Mouse (Mus musculus) MEL (cell line): Measurements from ENCODE around the gene Kcmf1. TPM values are rescaled to one million over a fixed set of nuclear protein-coding genes. Genes with fewer than 3 reads are reported as not detected.
A peak's percentile ranks its signal among the peaks of the same experiment; 100 is the strongest.

ENCODE experiments used
- DNase-seq: peaks from one replicate; pipeline ENCODE4 v3.0.0; 2011; ENCODE audit warnings: low read depth, low spot score
- H3K27ac ChIP-seq: 2 replicates; pipeline ENCODE4 v1.5.1; 2012; ENCODE audit warnings: low read depth, mild to moderate bottlenecking, control low read depth, low read length, moderate library complexity; ENCODE audit not compliant: control insufficient read depth
- H3K27me3 ChIP-seq, 2 experiments: fragments of 150-350 bp in 1 of 2; sonication (generic) in 1 of 2; 2 replicates each; pipeline ENCODE4 v1.6.1; 2012; ENCODE audit warnings: low read length in 2 of 2, mild to moderate bottlenecking in 2 of 2, improper control_type of control experiment in 1 of 2, moderate library complexity in 1 of 2; ENCODE audit not compliant: insufficient read depth in 2 of 2, control insufficient read depth in 1 of 2
- H3K36me3 ChIP-seq, 2 experiments: 2 replicates each; pipeline ENCODE4 v1.6.1; 2012 to 2014; ENCODE audit warnings: low read length in 2 of 2, improper control_type of control experiment in 1 of 2, inconsistent platforms in 1 of 2, mild to moderate bottlenecking in 1 of 2; ENCODE audit not compliant: insufficient read depth in 2 of 2, control insufficient read depth in 1 of 2
- H3K4me1 ChIP-seq, 2 experiments: fragments of 150-350 bp in 1 of 2; sonication (generic) in 1 of 2; 2 replicates each; pipeline ENCODE4 v1.6.1; 2012; ENCODE audit warnings: low read length in 2 of 2, improper control_type of control experiment in 1 of 2, mild to moderate bottlenecking in 1 of 2; ENCODE audit not compliant: insufficient read depth in 2 of 2, control insufficient read depth in 1 of 2
- H3K4me3 ChIP-seq, 2 experiments: fragments of 150-350 bp in 1 of 2; sonication (generic) in 1 of 2; 2 replicates each; pipeline ENCODE4 v1.5.1; 2012; ENCODE audit warnings: low read depth in 2 of 2, low read length in 2 of 2, mild to moderate bottlenecking in 2 of 2, moderate library complexity in 2 of 2, control low read depth in 1 of 2, improper control_type of control experiment in 1 of 2; ENCODE audit not compliant: control insufficient read depth in 1 of 2, insufficient read depth in 1 of 2
- H3K79me2 ChIP-seq: 2 replicates; pipeline ENCODE4 v1.6.1; 2012; ENCODE audit warnings: mild to moderate bottlenecking, low read length, moderate library complexity; ENCODE audit not compliant: control insufficient read depth, poor library complexity, insufficient read depth
- H3K9ac ChIP-seq: 2 replicates; pipeline ENCODE4 v1.6.1; 2012; ENCODE audit warnings: low read depth, mild to moderate bottlenecking, control low read depth, low read length, moderate library complexity; ENCODE audit not compliant: control insufficient read depth, poor library complexity, severe bottlenecking
- H3K9me3 ChIP-seq: fragments of 150-350 bp; sonication (generic); replicated peaks from 2 replicates; pipeline ENCODE4 v1.6.1; 2012; ENCODE audit warnings: mild to moderate bottlenecking, low read length, improper control_type of control experiment, moderate library complexity; ENCODE audit not compliant: insufficient read depth
- BHLHE40 ChIP-seq: IDR thresholded peaks from 2 replicates; pipeline ENCODE4 v1.6.1; 2012; ENCODE audit warnings: low read depth, mild to moderate bottlenecking, inconsistent platforms, low read length, improper control_type of control experiment, borderline replicate concordance
- CHD1 ChIP-seq: IDR thresholded peaks from 2 replicates; pipeline ENCODE4 v1.6.1; 2012; ENCODE audit warnings: low read depth, mild to moderate bottlenecking, inconsistent platforms, low read length, improper control_type of control experiment
- CHD2 ChIP-seq: IDR thresholded peaks from 2 replicates; pipeline ENCODE4 v1.6.1; 2011; ENCODE audit warnings: low read length, improper control_type of control experiment
- CTCF ChIP-seq, 3 experiments: IDR thresholded peaks in 2 of 3; conservative IDR thresholded peaks in 1 of 3; 2 replicates each; pipeline ENCODE4 v1.5.1; 2011 to 2012; ENCODE audit warnings: low read length in 3 of 3, low read depth in 2 of 3, mild to moderate bottlenecking in 2 of 3, improper control_type of control experiment in 1 of 3, inconsistent platforms in 1 of 3, mixed read lengths in 1 of 3, moderate library complexity in 1 of 3; ENCODE audit not compliant: control insufficient read depth in 1 of 3, insufficient read depth in 1 of 3, poor library complexity in 1 of 3, severe bottlenecking in 1 of 3
- E2F4 ChIP-seq: IDR thresholded peaks from 2 replicates; pipeline ENCODE4 v1.6.1; 2011; ENCODE audit warnings: low read depth, low read length, improper control_type of control experiment, borderline replicate concordance
- EP300 ChIP-seq, 2 experiments: IDR thresholded peaks; 2 replicates each; pipeline ENCODE4 v1.6.1; 2011; ENCODE audit warnings: improper control_type of control experiment in 2 of 2, low read length in 2 of 2, low read depth in 1 of 2, mild to moderate bottlenecking in 1 of 2
- ETS1 ChIP-seq: IDR thresholded peaks from 2 replicates; pipeline ENCODE4 v1.6.1; 2012; ENCODE audit warnings: low read depth, mild to moderate bottlenecking, inconsistent platforms, low read length, improper control_type of control experiment, moderate library complexity
- GABPA ChIP-seq: IDR thresholded peaks from 2 replicates; pipeline ENCODE4 v1.6.1; 2012; ENCODE audit warnings: low read depth, mild to moderate bottlenecking, inconsistent platforms, low read length, improper control_type of control experiment, moderate library complexity
- JUND ChIP-seq: IDR thresholded peaks from 2 replicates; pipeline ENCODE4 v1.6.1; 2011; ENCODE audit warnings: low read depth, mild to moderate bottlenecking, improper control_type of control experiment, low read length
- MAX ChIP-seq: IDR thresholded peaks from 2 replicates; pipeline ENCODE4 v1.6.1; 2011; ENCODE audit warnings: low read length, improper control_type of control experiment
- MYB ChIP-seq: IDR thresholded peaks from 2 replicates; pipeline ENCODE4 v1.6.1; 2011; ENCODE audit warnings: mild to moderate bottlenecking, low read depth, low read length, improper control_type of control experiment
- MYC ChIP-seq: IDR thresholded peaks from 2 replicates; pipeline ENCODE4 v1.6.1; 2011; ENCODE audit warnings: low read depth, mild to moderate bottlenecking, low read length, improper control_type of control experiment, moderate library complexity
- NRF1 ChIP-seq: IDR thresholded peaks from 2 replicates; pipeline ENCODE4 v1.6.1; 2014; ENCODE audit warnings: low read depth, mild to moderate bottlenecking, inconsistent platforms, low read length, improper control_type of control experiment, moderate library complexity; ENCODE audit not compliant: poor library complexity, insufficient read depth, severe bottlenecking
- POLR2A ChIP-seq, 2 experiments: IDR thresholded peaks; 2 replicates each; pipeline ENCODE4 v1.6.1; 2011 to 2012; ENCODE audit warnings: low read length in 2 of 2, mild to moderate bottlenecking in 2 of 2, control low read depth in 1 of 2, improper control_type of control experiment in 1 of 2, low read depth in 1 of 2, moderate library complexity in 1 of 2; ENCODE audit not compliant: control insufficient read depth in 1 of 2, insufficient read depth in 1 of 2, poor library complexity in 1 of 2
- POLR2AphosphoS2 ChIP-seq: IDR thresholded peaks from 2 replicates; pipeline ENCODE4 v1.6.1; 2011; ENCODE audit warnings: low read length, improper control_type of control experiment
- RAD21 ChIP-seq: IDR thresholded peaks from 2 replicates; pipeline ENCODE4 v1.6.1; 2011; ENCODE audit warnings: mild to moderate bottlenecking, low read depth, low read length, improper control_type of control experiment
- SIN3A ChIP-seq: IDR thresholded peaks from 2 replicates; pipeline ENCODE4 v1.6.1; 2012; ENCODE audit warnings: low read length, improper control_type of control experiment, inconsistent platforms
- SMC3 ChIP-seq: IDR thresholded peaks from 2 replicates; pipeline ENCODE4 v1.6.1; 2011; ENCODE audit warnings: low read depth, low read length, improper control_type of control experiment
- TAL1 ChIP-seq: IDR thresholded peaks from 2 replicates; pipeline ENCODE4 v1.6.1; 2012; ENCODE audit warnings: mild to moderate bottlenecking, inconsistent platforms, low read length, moderate library complexity, mixed read lengths
- TBP ChIP-seq: IDR thresholded peaks from 2 replicates; pipeline ENCODE4 v1.8.0; 2011; ENCODE audit warnings: low read depth, low read length, improper control_type of control experiment
- UBTF ChIP-seq: IDR thresholded peaks from 2 replicates; pipeline ENCODE4 v1.6.1; 2012; ENCODE audit warnings: low read depth, mild to moderate bottlenecking, inconsistent platforms, low read length, improper control_type of control experiment, moderate library complexity, borderline replicate concordance; ENCODE audit not compliant: insufficient read depth
- USF2 ChIP-seq, 2 experiments: IDR thresholded peaks; 2 replicates each; pipeline ENCODE4 v1.6.1; 2011 to 2012; ENCODE audit warnings: improper control_type of control experiment in 2 of 2, low read length in 2 of 2, borderline replicate concordance in 1 of 2, inconsistent platforms in 1 of 2, low read depth in 1 of 2, mild to moderate bottlenecking in 1 of 2; ENCODE audit not compliant: insufficient read depth in 1 of 2
- ZC3H11A ChIP-seq: IDR thresholded peaks from 2 replicates; pipeline ENCODE4 v1.6.1; 2012; ENCODE audit warnings: low read depth, mild to moderate bottlenecking, inconsistent platforms, low read length, improper control_type of control experiment
- ZKSCAN1 ChIP-seq: IDR thresholded peaks from 2 replicates; pipeline ENCODE4 v1.6.1; 2012; ENCODE audit warnings: low read depth, mild to moderate bottlenecking, inconsistent platforms, low read length, improper control_type of control experiment, moderate library complexity
- ZMIZ1 ChIP-seq: IDR thresholded peaks from 2 replicates; pipeline ENCODE4 v1.6.1; 2012; ENCODE audit warnings: low read depth, mild to moderate bottlenecking, inconsistent platforms, low read length, improper control_type of control experiment, moderate library complexity
- ZNF384 ChIP-seq: IDR thresholded peaks from 2 replicates; pipeline ENCODE4 v1.6.1; 2012; ENCODE audit warnings: low read depth, mild to moderate bottlenecking, inconsistent platforms, low read length, improper control_type of control experiment
- polyA plus RNA-seq, 2 experiments: library from polyadenylated mRNA; stranded (reverse) in 1 of 2; unstranded in 1 of 2; fragments of >175 nt in 1 of 2; fragments of >200 nt in 1 of 2; gene quantifications; 2 replicates each; pipeline versions ENCODE4 v1.2.1 to v1.2.4; 2012; ENCODE audit warnings: low replicate concordance in 2 of 2, low read depth in 1 of 2; ENCODE audit not compliant: insufficient read length in 2 of 2, insufficient read depth in 1 of 2, missing spikeins in 1 of 2
- total RNA-seq: library from RNA; depleted of rRNA; stranded (reverse); fragments of 300-350 nt; gene quantifications from 2 replicates; pipeline ENCODE4 v1.2.3, GENCODE M21; 2012

Gene Kcmf1
- total and polyA plus RNA-seq, 3 experiments: 77.0 to 195 (median 133) TPM

- H3K27ac ChIP-seq: no peak overlapping the region
- no peak overlapping the region for H3K9ac ChIP-seq
- H3K36me3 ChIP-seq: no peaks in the 10 kb centered on the region
- H3K27me3 ChIP-seq: no peaks in the 10 kb centered on the region
- peak; percentile 22 for DNase-seq
- TF ChIP-seq ETS1 (no peak), EP300 (IDR thresholded peaks at IDR 0.05; ENCODE audit: low read depth in 1 of 2, low read length in 2 of 2) (no peak), CTCF (IDR thresholded peaks at IDR 0.05 in 2 of 3, conservative IDR thresholded peaks at IDR 0.05 in 1 of 3; ENCODE audit: control insufficient read depth in 1 of 3, insufficient read depth in 1 of 3, low read depth in 2 of 3, low read length in 3 of 3, poor library complexity in 1 of 3, severe bottlenecking in 1 of 3) (peak in 2 of 3 experiments; percentile 22 to 46; a peak in 3 of 6 replicates), E2F4 (no peak), SMC3 (peak; percentile 18; the same call in 1 of the 2 replicates), GABPA (no peak), ZNF384 (peak; percentile 81), TAL1 (no peak), MAX (no peak), CHD2 (no peak), UBTF (no peak), CHD1 (no peak), POLR2A (IDR thresholded peaks at IDR 0.05; ENCODE audit: control insufficient read depth in 1 of 2, insufficient read depth in 1 of 2, low read depth in 1 of 2, low read length in 2 of 2, poor library complexity in 1 of 2) (no peak), POLR2AphosphoS2 (no peak), JUND (no peak), ZC3H11A (no peak), SIN3A (no peak), ZKSCAN1 (no peak), BHLHE40 (no peak), MYC (no peak), NRF1 (no peak), MYB (no peak), USF2 (IDR thresholded peaks at IDR 0.05; ENCODE audit: borderline replicate concordance in 1 of 2, insufficient read depth in 1 of 2, low read depth in 1 of 2, low read length in 2 of 2) (no peak), RAD21 (peak; percentile 11), TBP (no peak), ZMIZ1 (no peak)
- no peak overlapping the region for H3K4me3 ChIP-seq
- H3K4me1 ChIP-seq: no peaks in the 10 kb centered on the region
- no peaks in the 10 kb centered on the region for H3K9me3 ChIP-seq
- H3K79me2 ChIP-seq: no peaks in the 10 kb centered on the region
Observed at GRCm38 (mm10) chr6:72797763-72798162, 102.0 kb downstream of the Kcmf1 start.
